Mouse (Mus musculus) embryo, embryonic 10.5 days (tissue): ENCODE measurements around the gene Phb2.
"Not testable (repeated sequence)": the region's sequence is repeated elsewhere in the genome, so short reads cannot be mapped to it uniquely, and the experiment has no call there.

Source experiments
- DNase-seq: peaks from one replicate; pipeline ENCODE4 v3.0.0-alpha.2; 2015; ENCODE audit warnings: low spot score

The Phb2 gene

DNA sequence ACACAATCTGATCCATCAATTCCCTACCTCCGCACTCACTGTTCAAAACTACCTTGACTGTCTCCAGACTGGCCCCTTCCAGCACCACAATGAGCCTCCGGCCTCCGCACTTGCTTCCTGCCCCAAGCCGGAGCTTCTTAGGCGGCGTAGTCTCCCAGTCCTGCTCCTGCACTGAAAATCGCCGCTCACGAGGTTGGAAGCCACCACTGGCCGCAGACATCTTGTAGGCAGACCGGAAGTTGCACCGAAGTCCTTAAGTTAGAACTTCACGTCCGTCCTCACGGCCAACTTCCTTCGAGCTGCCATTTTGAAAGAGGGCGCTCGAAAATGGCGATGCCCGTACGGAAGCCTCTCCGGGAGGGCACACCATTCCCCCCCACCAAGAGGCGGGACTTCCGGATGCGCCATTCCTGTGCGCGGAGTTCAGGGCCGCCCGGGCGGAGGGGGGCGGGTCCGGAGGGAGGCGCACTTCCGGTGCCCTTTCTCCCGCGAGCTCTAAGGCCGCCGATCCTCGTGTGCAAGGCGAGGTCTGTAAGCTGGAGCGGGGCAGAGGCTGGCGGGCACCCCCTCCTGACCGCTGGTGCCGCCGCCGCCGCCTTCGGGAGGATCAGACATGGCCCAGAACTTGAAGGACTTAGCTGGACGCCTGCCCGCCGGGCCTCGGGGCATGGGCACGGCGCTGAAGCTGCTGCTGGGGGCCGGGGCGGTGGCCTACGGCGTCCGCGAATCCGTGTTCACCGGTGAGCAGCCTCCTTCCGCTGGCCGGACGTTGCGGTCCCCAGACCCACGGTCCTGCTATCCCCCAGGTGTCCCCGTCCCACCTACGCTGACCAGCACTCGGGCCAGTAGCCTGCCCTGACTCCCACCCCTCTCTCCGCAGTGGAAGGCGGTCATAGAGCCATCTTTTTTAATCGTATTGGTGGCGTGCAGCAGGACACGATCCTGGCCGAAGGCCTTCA, at the start of gene Phb2, which contains the start of gene Emg1:
Phb2 (plus strand) TSS at position 513 of the 959 bp plus-strand sequence.
Emg1 (minus strand) TSS at position 355 of the 959 bp plus-strand sequence.
- DNase-seq = peak; percentile 99

DNA sequence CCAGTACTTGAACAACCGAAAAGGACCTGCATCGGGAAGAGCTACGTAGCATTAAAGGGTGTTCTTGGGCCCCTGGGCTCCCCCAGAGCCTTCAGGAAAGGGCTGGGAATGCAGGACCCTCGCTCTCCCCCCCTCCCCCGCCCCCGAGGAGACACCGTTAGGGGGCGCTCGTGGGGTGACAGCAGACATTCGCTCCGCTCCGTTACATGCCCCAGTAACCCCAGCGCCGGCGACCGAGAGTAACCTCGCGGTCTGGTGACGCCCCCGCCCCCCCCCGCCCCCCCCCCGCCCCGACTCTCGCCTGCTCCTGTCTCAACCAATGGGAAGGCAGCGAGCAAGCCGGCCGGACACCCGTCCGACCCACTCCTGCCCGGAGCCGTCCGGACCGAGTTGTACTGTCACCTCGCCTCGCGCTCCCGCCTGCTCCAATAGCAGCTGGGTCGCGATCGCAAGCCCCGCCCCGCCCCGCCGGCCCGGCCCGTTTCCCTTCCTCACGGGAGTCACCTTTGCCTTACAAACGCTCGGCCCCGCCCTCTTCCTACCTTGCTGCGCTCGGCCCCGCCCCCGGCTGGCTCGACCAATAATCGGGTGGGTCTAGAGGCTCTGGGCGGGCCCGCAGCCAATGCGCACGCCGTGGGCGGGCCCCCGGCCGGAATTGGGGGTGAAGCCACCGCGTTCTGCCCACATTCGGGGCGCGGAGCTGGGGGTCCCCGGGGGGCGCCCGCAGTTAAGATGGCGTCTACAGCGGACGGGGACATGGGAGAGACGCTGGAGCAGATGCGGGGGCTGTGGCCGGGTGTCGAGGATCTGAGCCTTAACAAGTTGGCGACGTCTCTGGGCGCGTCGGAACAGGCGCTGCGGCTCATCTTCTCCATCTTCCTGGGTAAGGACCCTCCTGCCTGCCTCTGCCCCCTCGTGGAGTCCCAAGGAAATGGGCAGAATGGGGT, 49.4 kb upstream of the Phb2 start, which contains the start of gene Lpcat3:
Lpcat3 (plus strand) TSS at position 551 of the 947 bp plus-strand sequence.
- DNase-seq = peak; percentile 98

DNA sequence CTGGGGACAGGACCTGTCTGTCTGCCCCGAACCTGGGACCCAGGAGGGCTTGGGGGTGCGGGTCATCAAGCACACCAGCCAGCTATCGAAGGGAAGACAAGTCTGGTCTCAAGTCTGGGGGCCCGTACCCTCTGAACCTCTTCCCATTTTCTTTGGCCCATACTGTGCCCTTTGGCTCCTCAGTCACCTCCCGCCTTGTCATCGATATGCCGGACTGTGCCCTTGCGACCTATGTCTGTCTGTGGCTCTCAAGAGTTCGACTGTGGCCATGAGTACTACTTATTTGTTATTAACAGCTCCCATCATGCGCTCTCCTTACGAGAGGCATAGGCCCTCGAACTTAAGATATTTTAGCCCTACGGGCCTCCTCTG, 48.7 kb upstream of the Phb2 start:
- DNase-seq = no peak

DNA sequence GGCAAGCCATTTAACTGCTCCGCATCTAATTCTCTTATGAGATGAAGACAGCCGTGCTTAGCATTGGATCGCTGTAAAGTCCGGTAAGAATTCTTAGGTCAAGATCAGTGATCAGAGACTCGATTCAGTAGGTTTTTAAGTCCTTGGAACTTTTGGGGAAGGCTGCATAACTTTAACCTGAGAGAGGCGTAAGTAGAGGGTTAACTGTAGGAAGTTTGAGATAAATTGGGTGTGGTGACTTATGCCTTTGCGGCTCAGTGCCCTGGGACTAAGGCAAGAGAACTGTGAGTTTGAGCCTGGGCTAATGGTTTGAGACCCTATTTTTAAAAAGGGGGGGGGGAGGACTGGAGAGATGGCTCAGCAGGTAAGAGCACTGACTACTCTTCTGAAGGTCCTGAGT, 47.9 kb upstream of the Phb2 start:
- DNase-seq = no peak

DNA sequence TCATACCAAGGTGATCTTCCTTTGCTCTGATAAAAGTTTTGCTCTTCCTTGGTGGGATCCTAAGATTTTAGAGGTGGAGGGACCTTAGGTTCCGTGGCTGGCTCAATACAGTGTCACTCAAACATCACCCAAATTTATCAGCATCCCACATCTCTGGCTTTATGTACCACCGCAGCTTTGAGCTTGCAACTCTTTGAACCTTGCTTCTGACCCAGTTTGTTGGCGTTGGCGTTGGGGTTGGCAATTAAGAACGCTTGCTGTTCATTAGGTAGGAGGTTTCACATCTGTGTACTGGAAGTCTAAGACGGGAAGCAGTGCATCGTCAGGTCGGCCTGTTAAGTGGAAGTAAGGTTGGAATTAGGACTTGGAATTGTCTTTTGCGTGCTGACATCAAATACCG, 47.1 kb upstream of the Phb2 start:
- no peak for DNase-seq

DNA sequence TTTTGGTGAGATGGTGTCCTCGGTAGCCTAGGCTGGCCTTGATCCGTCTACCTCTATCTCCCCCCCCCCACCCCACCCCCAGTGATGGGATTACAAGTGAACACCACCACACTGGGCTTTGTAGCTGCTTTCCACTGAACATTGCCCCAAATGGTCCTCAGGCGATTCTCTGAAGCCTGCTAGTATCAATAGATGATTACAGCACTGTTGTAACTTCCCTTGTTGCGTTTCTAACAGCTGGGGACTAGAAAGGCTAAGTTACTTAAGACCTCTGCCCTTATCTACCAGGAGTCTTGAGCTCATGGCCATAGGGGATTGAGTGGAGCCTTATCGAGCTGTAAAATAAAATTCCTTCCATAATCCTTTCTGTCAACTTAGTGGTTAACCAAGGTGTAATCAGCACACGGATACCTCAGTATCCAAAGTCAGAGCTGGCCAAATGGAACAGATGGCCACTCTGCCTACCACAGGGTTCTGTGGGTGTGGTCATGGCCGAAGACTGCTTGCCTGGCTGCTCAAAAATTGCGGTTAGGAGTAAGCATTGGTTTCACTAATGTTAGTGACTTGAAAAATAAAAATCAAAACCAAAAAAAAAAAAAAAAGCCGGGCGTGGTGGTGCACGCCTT, 42.8 kb upstream of the Phb2 start:
- DNase-seq = no peak

DNA sequence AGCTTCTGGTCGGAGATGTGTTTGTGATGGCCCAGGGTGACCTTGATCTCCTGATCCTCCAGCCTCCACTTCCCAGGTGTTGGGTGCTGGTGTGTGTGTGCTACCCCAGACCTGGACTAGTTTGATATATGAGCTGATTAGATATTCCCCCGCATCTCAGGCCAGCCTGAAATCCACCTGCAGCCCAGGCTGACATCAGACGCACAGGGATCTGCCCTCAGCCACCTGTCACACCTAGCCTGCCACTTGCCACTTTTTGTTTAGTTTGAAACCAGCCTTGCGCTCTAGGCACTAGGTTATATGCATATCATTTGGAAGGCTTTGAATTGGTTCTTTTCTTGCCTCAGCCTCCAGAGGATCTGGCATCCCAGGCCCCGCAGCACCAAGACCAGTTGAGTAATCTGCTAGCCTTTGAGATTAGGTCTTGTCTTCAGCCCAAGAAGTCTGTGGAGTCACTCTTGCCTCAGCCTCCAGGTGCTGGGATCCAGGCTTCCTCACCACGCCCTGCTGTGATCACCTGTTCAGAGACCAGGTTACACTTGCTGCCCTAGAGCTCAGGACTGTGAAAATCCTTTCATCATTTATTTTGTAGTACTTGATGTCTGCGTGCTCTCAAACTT, 41.7 kb upstream of the Phb2 start:
- no peak for DNase-seq

DNA sequence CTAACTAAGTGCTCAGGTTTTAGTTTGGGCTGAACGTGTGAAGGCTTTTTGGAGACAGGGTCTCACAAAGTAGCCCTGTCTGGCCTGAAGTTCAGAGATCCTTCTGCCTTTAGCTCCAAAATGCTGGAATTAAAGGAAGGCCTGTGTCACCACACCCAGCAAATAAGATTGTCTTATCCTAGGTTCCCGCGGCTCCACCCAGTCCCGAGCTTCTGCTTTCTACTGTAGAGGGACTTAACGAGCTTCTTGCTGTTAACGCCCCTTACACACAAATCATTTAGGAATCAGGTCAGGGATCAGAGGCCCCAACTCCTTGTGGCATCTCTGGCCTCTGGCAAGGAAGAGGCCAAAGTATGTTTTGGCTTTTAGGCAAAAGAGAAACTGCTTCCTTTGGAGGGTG, 40.0 kb upstream of the Phb2 start:
- no peak for DNase-seq

DNA sequence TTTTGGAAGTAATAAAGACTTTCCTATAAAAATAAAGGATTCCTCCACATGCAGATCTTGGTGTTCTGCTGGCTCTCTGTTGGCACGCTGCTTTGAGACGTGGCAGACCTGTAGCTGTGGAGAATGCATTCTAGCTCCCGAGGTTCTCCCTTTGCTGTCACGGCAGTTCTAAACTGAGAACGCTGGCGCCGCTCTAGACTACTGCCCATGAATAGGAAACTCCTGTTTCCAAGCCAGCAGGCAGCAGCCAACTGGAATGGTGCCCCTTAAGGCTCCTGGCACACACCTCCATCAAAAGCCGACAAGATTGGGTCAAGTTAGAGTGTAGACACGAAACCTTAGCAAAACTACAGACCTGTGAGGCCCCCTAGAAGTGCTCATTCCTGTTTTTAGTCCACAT, 38.5 kb upstream of the Phb2 start:
- DNase-seq = no peak

DNA sequence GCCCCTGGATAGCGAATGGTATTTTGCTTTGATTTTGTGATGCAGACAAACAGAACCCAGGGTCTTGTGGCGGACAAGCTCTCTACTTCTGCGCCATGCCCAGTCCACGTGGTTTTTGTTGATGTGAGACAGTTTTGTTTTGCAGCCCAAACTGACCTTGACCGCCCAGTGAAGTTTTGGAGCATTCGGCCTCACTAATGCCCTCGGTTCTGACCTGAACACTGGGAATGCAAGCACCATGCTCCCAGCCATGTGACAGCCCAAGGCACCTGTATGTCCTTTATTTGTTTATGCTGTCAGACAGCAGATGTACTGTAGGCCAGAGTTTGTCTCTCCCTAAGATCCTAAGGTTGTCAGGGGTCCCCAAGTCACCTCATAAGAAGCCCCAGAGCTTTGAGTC, 37.5 kb upstream of the Phb2 start:
- DNase-seq = no peak

DNA sequence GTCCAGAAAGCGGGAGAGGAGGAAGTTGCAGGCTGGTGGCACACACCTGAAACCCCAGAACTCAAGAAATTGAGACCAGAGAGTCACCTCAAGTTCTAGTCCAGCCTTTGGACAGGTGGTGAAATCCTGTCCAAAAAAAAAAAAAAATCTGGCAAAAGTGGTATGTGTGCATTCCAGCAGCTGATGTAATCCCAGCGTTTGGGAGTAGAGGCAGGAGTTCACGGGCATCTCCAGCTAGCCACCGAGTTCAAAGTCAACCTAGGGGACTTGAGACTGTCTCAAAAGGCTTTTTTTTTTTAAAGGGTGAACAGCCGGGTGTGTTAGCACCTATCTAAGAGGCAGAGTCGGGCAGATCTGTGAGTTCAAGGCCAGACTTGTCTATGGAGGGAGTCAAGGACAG, 36.0 kb upstream of the Phb2 start:
- DNase-seq = no peak

DNA sequence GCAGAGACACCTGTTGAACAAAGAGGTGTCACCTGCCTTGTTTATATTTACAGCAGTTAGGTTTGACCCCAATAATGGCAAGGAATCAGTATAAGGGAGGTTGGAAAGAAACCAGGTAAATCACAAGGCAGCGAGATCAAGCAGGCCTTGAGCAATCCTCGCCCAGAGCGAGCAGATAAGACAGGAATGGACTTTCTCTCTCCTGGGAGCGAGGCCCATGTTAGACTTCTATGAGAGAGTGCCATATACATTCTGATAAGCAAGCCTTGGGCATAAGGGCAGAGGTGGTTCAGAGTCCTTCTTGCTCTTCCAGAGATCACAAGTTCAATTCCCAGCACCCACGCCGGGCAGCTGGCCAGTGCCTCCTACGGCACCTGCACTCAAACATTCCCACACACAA, 33.4 kb upstream of the Phb2 start:
- no peak for DNase-seq

DNA sequence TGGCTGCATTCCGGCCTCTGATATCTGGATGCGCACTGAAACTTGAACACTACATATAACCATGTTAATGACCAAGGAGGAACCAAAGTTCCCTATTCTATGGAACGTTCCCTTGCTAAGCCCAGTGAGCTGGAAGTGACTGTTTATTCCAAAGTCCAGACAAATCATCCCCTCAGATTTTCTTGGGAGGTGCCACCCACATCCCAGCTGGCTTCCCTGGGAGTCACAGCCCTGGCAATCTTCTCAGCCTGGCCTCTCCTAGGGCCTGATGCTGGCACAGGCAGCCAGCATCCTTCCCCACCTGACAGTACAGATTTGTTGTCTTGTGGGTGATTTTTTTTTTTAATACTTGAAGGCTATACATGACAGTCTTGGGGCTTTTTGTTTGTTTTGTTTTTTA, 32.6 kb upstream of the Phb2 start:
- no peak for DNase-seq

DNA sequence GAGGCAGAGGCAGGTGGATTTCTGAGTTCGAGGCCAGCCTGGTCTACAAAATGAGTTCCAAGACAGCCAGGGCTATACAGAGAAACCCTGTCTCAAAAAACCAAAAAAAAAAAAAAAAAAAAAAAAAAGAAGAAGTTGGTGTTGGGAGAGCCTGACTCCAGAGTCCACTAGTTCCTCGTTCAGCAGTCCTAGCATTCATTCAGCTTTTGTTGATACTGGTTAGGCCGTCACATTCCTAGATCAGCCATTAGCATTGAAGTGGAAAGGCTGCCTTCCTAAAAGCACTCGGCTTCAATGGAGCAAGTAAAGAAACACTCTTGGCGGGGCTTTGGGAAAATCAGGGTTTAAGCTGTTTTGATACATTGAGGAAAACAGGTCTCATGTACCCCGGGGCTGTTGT, 29.8 kb upstream of the Phb2 start:
- not testable (repeated sequence) for DNase-seq

DNA sequence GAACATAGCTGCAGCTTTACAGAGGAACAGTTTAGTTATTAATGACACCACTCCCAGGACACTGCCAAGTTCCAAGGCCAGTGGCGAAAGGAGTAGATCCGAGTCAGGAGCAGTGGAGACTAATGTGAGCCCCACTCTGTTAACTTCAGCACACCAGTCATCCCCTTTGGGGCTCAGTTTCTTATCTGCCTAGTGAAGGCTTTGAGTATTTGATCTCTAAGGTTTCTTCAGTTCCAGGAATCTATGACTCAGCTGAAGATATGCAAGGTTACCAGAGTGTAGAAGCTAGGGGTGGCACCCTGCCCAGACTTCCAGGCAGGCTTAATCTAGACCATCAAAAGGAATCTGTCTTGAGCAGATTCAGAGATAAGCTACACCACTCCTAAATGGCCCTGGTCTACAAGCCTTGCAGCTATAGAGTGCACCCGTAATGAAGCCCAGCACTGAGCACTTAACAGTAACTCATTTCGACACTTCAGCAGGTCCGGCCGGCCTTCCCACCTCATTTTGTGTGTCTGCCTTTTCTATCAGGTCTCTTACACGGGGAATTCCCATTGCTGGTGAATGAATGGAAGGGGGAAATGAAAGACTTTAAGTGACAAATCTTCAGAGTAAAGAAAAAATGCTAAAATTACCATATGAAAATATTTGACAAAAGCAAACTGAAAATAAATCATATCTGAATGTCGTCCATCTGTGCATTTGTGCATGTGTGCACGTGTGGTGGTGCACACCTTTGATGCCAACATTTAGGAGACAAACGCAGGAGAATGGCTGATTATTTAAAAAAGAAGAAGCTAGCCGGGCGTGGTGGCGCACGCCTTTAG, 28.3 kb upstream of the Phb2 start:
- no peak for DNase-seq

DNA sequence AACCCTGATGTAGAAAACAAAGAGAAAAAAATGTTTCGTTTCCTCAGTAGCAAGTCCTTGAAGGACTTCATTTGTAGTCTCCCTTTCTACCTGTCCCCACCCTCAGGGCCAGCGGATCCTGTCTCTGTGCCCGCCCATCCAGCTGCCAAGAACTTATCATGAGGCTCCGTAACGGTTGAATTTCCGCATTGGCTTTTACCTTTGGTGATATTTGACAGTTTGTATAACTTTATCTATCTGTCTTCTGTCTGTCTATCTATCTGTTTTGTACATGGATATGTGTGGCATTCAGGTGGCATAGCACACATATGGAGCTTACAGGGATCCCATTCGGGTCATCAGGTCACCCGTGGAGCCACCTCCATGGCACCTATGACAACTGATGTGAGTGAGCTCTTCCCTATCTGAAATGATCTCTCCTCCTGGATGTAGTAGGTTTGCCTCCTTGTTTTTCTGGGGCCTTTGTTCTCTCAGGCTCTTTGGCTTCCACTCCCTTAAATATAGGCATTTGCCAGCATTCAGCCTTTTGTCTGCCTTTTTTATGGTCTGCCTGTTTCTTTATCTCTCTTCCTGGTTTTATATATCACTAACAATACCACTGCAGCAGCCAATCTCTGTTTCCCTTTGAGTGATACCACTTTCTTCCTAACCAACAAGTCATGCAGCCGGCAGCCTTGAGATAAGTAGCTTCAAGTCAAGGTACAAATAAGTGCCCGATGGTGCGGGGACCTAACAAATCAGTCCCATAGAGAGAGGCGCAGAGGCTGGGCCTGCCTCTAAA, 26.3 kb upstream of the Phb2 start:
- no peak for DNase-seq

DNA sequence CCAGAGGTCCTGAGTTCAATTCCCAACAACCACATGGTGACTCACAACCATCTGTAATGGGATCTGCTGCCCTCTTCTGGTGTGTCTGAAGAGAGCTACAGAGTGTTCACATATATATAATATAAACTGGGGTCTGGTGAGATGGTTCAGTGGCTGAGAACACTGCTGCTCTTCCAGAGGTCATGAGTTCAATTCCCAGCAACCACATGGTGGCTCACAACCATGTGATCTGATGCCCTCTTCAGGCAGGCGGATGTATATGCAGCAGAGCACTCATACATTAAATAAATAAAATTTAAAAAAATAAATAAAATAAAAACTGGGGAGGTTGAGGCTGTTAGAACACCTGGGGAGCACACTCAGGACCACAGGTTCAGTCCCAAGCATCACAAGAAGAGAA, 25.5 kb upstream of the Phb2 start:
- DNase-seq = not testable (repeated sequence)

DNA sequence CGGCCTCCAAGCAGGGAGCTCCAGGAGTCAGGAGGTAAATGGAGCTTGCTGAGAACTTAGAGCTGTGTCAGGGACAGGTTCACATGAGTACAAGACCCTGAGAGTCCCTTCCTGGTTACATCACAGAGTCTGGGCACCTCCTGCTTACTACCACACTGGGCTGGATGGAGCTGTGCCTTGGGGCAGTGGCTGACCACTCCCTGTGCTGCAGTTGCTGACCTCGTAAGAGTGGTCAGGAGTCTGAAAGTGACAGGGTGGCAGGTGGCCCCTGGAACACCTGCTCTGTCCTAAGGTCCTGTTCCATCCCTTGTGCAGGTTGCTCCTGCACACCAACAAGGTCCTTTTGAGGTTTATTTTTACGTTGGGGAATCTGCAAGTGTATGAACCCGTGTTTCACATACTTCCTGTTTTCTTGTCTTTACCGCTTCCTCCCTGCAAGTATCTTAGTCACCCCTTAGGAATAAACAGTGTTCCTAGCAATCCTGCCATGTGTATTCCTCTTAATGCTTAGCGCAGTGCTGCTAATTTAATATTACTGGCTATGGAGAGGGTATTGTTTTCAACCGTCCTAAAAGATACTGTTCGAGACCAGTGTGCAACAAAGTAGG, 23.9 kb upstream of the Phb2 start:
- DNase-seq = no peak

DNA sequence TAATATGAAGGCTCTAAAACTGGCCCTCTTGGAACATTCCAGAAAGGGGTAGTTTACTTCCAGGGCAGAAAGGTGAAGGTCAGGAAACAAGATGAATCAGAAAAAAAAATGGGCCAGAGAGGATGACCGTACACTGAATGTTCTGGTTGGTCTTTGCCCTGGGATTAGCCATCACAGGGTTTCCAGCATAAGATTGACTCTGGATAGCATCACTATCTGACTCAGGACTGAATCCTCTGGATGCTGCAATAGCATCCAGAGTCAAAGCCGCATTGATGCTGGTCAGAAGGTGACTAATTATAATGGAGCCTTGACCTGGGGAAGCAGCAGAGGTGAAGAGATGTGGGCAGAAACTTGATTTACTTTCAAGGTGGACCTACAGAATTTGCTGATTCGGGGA, 23.1 kb upstream of the Phb2 start:
- no peak for DNase-seq

DNA sequence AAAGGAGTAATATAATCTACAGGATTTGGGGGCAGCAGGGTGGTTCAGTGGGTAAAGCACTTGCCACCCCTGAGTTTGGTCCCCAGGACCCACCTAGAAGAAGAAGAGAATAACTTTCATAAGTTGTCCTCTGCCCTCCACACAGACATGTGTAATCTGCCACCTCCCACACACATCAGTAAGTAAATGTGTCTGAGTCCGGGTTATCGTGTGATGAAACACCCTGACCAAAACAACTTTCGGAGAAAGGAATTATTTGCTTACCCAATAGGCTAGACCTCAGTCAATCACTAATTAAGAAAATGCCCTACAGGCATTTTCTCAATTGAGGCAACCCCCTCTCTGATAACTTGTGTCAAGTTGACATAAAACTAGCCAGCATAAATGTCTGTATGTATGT, 21.6 kb upstream of the Phb2 start:
- no peak for DNase-seq
